Mouse (Mus musculus): ENCODE data around the gene Plekhs1. TPM values are rescaled to one million over a fixed set of nuclear protein-coding genes. Genes with fewer than 3 reads are reported as not detected.

Plekhs1 gene
- polyA plus RNA-seq, 1 experiment from 2014 or later, result 0.99 TPM

DNA sequence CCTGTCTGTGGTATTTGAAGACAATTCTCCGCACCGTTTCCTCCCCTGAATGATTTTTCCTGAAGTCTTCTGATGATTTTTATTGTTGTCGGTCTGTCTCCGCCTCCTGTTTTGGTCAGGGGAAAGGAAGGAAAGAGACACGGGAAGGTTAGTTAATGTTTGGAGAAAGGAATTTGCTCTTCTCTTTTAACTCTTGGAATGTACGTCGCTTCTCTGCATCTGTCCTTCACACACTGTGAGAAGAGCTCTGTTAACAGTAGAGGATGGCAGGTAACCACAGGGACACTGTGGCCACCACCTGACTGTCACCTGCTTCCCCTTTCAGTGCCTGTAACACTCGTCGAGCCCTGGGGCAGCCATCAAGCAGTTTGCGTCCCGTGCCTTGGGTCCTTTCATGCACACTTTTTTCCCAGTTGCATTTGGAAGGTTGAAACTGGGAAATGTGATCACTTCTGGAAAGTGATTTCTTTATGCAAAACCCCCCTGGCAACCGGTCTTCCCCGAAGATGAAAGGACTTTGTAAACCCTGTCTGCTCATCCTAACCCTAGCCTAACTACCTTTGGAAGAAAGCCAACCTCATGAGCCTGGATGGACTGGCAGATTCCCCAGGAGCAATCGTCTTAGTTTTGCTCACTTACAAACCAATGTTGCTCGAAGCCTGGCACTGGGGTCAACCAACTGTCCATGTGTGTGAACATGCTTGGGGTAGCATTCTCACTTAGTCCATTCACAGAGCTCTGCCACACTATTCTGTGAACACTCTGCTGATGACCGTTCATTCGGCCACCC lies 36.6 kb upstream of the Plekhs1 start:
- H3K4me1 ChIP-seq (replicated peaks; ENCODE audit: control insufficient read depth, insufficient read depth, low read length), result 0 out of 2 replicates have a peak, but pooled peaks cover 2% of the 10 kb centered on the region
- no peaks in the 10 kb centered on the region for H3K27me3 ChIP-seq (replicated peaks; ENCODE audit: control insufficient read depth, insufficient read depth, low read length)
- peaks cover 18% of the 10 kb centered on the region for H3K36me3 ChIP-seq (ENCODE audit: control insufficient read depth, insufficient read depth)
- no peak for TF ChIP-seq CTCF (IDR thresholded peaks at IDR 0.05; ENCODE audit: low read depth)
- no peak overlapping the region for H3K27ac ChIP-seq (ENCODE audit: low read depth, low read length)
- 69% methylated on average over 17 of the region's 17 CpGs for WGBS
- H3K9ac ChIP-seq (ENCODE audit: low read depth, low read length), result no peak overlapping the region
- no peak overlapping the region for H3K4me2 ChIP-seq (replicated peaks; ENCODE audit: low read depth)
- H3K4me3 ChIP-seq (ENCODE audit: low read depth, low read length), result no peak overlapping the region
- H3K9me3 ChIP-seq (ENCODE audit: control insufficient read depth), result no peaks in the 10 kb centered on the region
- ATAC-seq, result no peak

DNA sequence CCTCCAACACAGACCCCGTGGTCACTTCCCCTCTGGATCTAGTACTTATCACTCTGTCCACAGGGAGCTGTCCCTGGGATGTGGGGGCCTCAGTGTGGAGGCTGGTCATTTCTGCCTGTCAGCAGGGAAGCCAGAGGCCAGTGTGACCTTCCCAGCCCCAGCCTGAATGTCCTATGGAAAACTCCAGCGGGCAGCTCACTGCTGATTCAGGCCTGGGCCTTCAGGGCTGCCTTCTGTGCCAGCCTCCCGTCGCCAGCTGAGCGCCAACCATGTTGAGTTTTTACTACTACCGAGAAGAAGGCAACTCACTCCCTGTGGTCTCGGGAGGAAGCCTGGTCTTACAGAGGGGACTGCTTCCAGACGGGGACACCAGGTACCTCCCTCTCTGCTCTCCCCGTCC lies 35.9 kb upstream of the Plekhs1 start:
- Histone ChIP-seq H3K36me3 (ENCODE audit: control insufficient read depth, insufficient read depth) (peaks cover 18% of the 10 kb centered on the region), H3K9ac (ENCODE audit: low read depth, low read length) (no peak overlapping the region), H3K27ac (ENCODE audit: low read depth, low read length) (0 out of 2 replicates have a peak overlapping the region, but pooled peaks have one; percentile 21), H3K4me2 (replicated peaks; ENCODE audit: low read depth) (no peak overlapping the region), H3K4me1 (replicated peaks; ENCODE audit: control insufficient read depth, insufficient read depth, low read length) (0 out of 2 replicates have a peak, but pooled peaks cover 2% of the 10 kb centered on the region), H3K27me3 (replicated peaks; ENCODE audit: control insufficient read depth, insufficient read depth, low read length) (no peaks in the 10 kb centered on the region), H3K4me3 (ENCODE audit: low read depth, low read length) (no peak overlapping the region), H3K9me3 (ENCODE audit: control insufficient read depth) (no peaks in the 10 kb centered on the region)
- TF ChIP-seq CTCF (IDR thresholded peaks at IDR 0.05; ENCODE audit: low read depth), result no peak
- no peak for ATAC-seq
- 58% methylated on average over 9 of the region's 9 CpGs for WGBS

DNA sequence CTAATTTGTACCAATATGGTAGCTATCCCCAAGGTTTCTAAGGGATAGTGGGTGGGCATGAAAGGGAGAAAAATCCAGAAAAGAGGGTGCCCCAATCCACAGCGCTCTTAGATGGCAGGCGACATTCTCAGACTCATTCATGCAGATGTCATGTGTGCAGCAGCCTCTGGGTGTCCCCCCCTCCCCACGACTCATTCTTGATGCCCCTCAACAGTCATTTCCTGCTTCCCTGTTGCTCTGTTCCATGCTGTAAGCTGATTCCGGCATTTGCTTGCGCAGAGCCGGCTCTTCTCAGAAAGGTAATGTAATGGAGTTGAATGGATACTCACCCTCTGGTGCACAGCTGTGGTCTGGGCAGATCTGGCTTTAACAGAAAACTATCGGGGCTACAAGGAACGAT lies 31.1 kb upstream of the Plekhs1 start:
- no peaks in the 10 kb centered on the region for H3K9me3 ChIP-seq (ENCODE audit: control insufficient read depth)
- H3K4me2 ChIP-seq (replicated peaks; ENCODE audit: low read depth), result no peak overlapping the region
- H3K4me3 ChIP-seq (ENCODE audit: low read depth, low read length), result no peak overlapping the region
- no peak overlapping the region for H3K27ac ChIP-seq (ENCODE audit: low read depth, low read length)
- no peak for ATAC-seq
- 74% methylated on average over 8 of the region's 8 CpGs for WGBS
- peaks cover 37% of the 10 kb centered on the region for H3K36me3 ChIP-seq (ENCODE audit: control insufficient read depth, insufficient read depth)
- TF ChIP-seq CTCF (IDR thresholded peaks at IDR 0.05; ENCODE audit: low read depth), result peak; percentile 51
- H3K27me3 ChIP-seq (replicated peaks; ENCODE audit: control insufficient read depth, insufficient read depth, low read length), result no peaks in the 10 kb centered on the region
- H3K9ac ChIP-seq (ENCODE audit: low read depth, low read length), result no peak overlapping the region
- H3K4me1 ChIP-seq (replicated peaks; ENCODE audit: control insufficient read depth, insufficient read depth, low read length), result 0 out of 2 replicates have a peak, but pooled peaks cover 2% of the 10 kb centered on the region

DNA sequence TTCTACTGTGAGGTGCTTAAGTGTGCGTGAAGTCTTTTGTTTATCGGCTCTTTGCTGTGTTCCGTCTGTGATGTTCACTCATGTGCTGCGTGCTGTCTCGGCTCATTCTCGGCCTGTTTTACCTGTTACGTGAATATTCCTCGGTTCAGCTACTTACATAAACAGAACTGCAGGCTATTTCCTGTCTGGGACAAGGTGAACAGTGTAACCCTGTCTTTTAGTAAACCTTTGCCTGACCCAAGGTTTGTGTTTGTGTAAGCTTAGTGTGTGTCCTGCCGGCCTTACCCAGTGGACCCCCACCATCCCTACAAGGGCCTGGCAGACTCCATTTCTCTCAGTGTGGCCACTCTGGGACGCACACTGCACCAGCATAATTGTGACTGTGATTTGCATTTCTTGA lies 28.7 kb upstream of the Plekhs1 start:
- H3K4me3 ChIP-seq (ENCODE audit: low read depth, low read length), result no peak overlapping the region
- no peaks in the 10 kb centered on the region for H3K27me3 ChIP-seq (replicated peaks; ENCODE audit: control insufficient read depth, insufficient read depth, low read length)
- H3K27ac ChIP-seq (ENCODE audit: low read depth, low read length), result no peak overlapping the region
- no peak for TF ChIP-seq CTCF (IDR thresholded peaks at IDR 0.05; ENCODE audit: low read depth)
- H3K9me3 ChIP-seq (ENCODE audit: control insufficient read depth), result no peaks in the 10 kb centered on the region
- H3K36me3 ChIP-seq (ENCODE audit: control insufficient read depth, insufficient read depth), result peaks cover 55% of the 10 kb centered on the region
- no peak overlapping the region for H3K9ac ChIP-seq (ENCODE audit: low read depth, low read length)
- H3K4me1 ChIP-seq (replicated peaks; ENCODE audit: control insufficient read depth, insufficient read depth, low read length), result no peaks in the 10 kb centered on the region
- no peak for ATAC-seq
- H3K4me2 ChIP-seq (replicated peaks; ENCODE audit: low read depth), result no peak overlapping the region
- WGBS, result 76% methylated on average over 10 of the region's 10 CpGs

DNA sequence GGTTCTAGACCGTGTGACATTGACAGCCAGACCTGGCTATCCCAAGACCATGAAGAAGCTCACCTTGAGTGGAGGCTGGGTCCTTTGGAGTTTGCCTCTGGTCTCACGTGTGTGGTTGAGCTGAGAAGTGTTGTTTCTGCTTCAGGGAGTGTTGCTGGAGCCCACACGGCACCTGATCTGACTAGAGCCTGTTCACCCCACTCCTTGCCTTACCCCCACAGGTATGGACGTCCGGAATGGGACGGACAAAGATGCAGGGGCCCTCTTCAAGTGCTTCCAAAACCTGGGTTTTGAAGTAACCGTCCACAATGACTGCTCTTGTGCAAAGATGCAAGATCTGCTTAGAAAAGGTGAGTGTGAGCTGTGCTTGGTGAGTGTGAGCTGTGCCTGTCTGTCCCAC lies 27.9 kb upstream of the Plekhs1 start:
- WGBS, result 92% methylated on average over 7 of the region's 7 CpGs
- H3K4me1 ChIP-seq (replicated peaks; ENCODE audit: control insufficient read depth, insufficient read depth, low read length), result no peaks in the 10 kb centered on the region
- no peak overlapping the region for H3K27ac ChIP-seq (ENCODE audit: low read depth, low read length)
- TF ChIP-seq CTCF (IDR thresholded peaks at IDR 0.05; ENCODE audit: low read depth), result no peak
- no peaks in the 10 kb centered on the region for H3K27me3 ChIP-seq (replicated peaks; ENCODE audit: control insufficient read depth, insufficient read depth, low read length)
- H3K36me3 ChIP-seq (ENCODE audit: control insufficient read depth, insufficient read depth), result peaks cover 60% of the 10 kb centered on the region
- no peak for ATAC-seq
- H3K9ac ChIP-seq (ENCODE audit: low read depth, low read length), result no peak overlapping the region
- H3K9me3 ChIP-seq (ENCODE audit: control insufficient read depth), result no peaks in the 10 kb centered on the region
- H3K4me3 ChIP-seq (ENCODE audit: low read depth, low read length), result no peak overlapping the region
- H3K4me2 ChIP-seq (replicated peaks; ENCODE audit: low read depth), result no peak overlapping the region

DNA sequence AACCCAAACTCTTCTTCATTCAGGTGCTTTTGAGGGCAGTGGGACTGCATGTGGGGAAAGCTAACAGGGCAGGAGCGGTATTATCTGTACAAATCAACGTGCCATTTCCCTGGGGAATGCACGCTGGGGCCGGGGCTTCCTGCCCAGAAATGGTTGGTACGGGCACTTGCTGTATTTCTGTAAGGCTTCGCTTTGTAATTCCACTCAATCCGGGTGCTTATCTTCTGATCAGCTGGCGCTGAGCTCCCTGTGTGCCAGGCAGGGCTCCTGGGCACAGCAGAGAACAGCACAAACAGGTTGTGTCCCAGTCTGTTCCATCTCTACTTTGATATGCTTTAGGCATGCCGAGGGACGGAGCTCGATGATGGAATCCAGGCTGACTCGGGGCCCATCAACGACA lies 25.1 kb upstream of the Plekhs1 start:
- H3K9me3 ChIP-seq (ENCODE audit: control insufficient read depth), result no peaks in the 10 kb centered on the region
- H3K27ac ChIP-seq (ENCODE audit: low read depth, low read length), result no peak overlapping the region
- H3K4me3 ChIP-seq (ENCODE audit: low read depth, low read length), result no peak overlapping the region
- no peak for ATAC-seq
- WGBS, result 86% methylated on average over 13 of the region's 13 CpGs
- H3K27me3 ChIP-seq (replicated peaks; ENCODE audit: control insufficient read depth, insufficient read depth, low read length), result no peaks in the 10 kb centered on the region
- no peak for TF ChIP-seq CTCF (IDR thresholded peaks at IDR 0.05; ENCODE audit: low read depth)
- no peaks in the 10 kb centered on the region for H3K4me1 ChIP-seq (replicated peaks; ENCODE audit: control insufficient read depth, insufficient read depth, low read length)
- H3K36me3 ChIP-seq (ENCODE audit: control insufficient read depth, insufficient read depth), result peaks cover 77% of the 10 kb centered on the region
- no peak overlapping the region for H3K4me2 ChIP-seq (replicated peaks; ENCODE audit: low read depth)
- H3K9ac ChIP-seq (ENCODE audit: low read depth, low read length), result no peak overlapping the region

Measured in intestine, postnatal 0 days (tissue).